Mouse (Mus musculus): ENCODE results near the gene Rfng.

GRCm38 (mm10) chr11:120789355-120789754, 5.3 kb upstream of the Rfng start:
- TF ChIP-seq CTCF (IDR thresholded peaks at IDR 0.05; ENCODE audit: insufficient read depth, low read depth, low read length), result no peak
- TF ChIP-seq POLR2A (IDR thresholded peaks at IDR 0.05; ENCODE audit: insufficient read depth, low read depth, low read length), result no peak
